Mouse (Mus musculus): ENCODE measurements around the gene Mylk4. TPM values are rescaled to one million over a fixed set of nuclear protein-coding genes. Genes with fewer than 3 reads are reported as not detected.

Gene Mylk4
- polyA plus RNA-seq, 1 experiment from 2014 or later = 0.26 TPM

DNA sequence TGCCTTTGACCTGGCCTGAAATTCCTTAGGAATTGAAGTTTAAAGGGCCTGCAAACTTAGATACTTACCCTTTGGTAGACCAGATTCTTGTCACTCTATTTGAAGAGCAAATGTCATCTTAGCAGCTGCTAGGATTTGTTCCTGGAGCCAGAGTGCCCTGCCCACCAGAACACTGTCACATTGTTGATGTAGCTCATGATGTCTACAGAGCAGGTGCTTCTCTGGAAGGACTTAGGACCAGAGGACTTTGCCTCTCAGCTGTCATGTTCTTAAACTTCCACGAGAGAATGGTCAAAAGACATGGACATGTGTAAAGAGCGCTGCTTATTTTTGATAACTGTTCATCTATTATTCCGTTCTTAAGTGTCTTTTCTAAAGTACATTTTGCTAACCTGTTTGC, 35.5 kb upstream of the Mylk4 start:
- Histone ChIP-seq H3K27ac (no peak overlapping the region), H3K36me3 (peaks cover 67% of the 10 kb centered on the region), H3K4me3 (no peak overlapping the region), H3K9me3 (replicated peaks) (no peaks in the 10 kb centered on the region), H3K27me3 (ENCODE audit: low read depth, poor library complexity, severe bottlenecking) (no peaks in the 10 kb centered on the region), H3K4me1 (no peaks in the 10 kb centered on the region)
- 93% methylated on average over 3 of the region's 3 CpGs for WGBS
- DNase-seq (ENCODE audit: low spot score) = no peak

DNA sequence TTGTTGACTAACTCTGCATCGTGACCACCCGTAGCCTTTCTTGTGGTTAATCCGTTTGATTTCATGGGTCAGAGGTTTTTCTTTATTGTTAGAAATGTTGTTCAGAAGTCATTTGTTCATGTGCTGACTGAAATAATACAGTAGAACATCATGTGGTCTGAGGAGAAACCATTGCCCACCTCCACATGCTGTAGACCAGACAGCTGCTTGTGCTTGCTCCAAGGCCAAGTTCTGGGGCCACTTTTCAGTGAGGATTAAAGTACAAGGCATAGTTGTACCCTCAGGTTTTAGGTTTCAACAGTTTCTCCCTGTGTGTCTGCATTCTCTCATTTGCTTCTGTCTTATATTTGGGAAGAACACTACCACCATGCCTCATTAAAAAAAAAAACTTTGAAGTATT, 23.9 kb upstream of the Mylk4 start:
- Histone ChIP-seq H3K4me3 (no peak overlapping the region), H3K27ac (no peak overlapping the region), H3K4me1 (peaks cover 15% of the 10 kb centered on the region), H3K36me3 (peaks cover 41% of the 10 kb centered on the region), H3K27me3 (ENCODE audit: low read depth, poor library complexity, severe bottlenecking) (no peaks in the 10 kb centered on the region), H3K9me3 (replicated peaks) (no peaks in the 10 kb centered on the region)
- 91% methylated on average over 3 of the region's 3 CpGs for WGBS
- DNase-seq (ENCODE audit: low spot score) = no peak

DNA sequence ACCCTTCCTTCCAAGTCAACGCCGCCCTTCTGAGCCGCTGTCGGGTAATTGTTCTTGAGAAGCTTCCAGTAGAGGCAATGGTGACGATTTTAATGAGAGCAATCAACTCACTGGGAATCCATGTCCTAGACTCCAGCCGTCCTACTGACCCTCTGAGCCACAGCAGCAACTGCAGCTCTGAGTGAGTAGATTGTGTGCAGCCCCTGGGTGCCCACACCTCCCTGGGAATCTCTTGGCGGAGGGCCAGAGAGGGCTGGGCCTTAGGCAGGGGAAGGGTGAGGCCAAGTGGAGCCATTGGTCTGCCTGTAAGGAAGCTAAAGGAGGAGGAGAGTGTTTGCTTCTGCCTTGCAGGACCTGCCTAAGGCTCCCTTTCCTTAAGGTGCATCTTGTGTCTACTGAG, 23.1 kb upstream of the Mylk4 start:
- Histone ChIP-seq H3K9me3 (replicated peaks) (no peaks in the 10 kb centered on the region), H3K4me3 (no peak overlapping the region), H3K27me3 (ENCODE audit: low read depth, poor library complexity, severe bottlenecking) (no peaks in the 10 kb centered on the region), H3K4me1 (peaks cover 22% of the 10 kb centered on the region), H3K27ac (no peak overlapping the region), H3K36me3 (peaks cover 41% of the 10 kb centered on the region)
- DNase-seq (ENCODE audit: low spot score) = no peak
- WGBS = 88% methylated on average over 7 of the region's 7 CpGs

DNA sequence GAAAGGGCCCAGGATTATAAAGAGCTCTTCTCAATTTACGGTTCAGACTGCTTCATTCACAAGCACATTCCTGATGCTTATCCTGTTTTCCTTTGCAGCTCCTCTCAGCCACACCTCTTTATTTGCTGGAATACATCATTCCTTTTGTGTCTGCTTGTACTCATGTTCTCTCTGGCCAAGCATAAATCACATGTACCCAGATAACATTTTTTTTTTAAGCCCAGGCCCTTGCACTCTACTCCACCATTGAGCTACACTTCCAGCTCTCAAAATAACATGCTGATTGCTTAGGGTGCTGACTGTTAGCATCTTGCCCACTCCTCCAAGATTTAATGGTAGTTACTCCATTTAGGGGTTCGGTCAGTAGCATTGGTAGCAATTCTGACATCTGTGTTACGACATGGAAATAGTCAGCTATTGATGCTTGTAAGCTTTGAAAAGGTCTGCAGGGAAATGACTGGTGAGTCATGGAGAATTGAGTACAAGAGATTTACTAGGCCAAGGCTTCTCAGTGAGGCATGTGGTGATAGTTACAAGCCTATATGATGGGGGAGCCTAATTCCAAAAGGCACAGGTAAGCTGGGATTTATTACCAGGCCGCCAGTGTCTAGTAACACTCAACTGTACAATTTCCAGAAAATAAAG, 20.1 kb upstream of the Mylk4 start:
- DNase-seq (ENCODE audit: low spot score) = no peak
- WGBS = 79% methylated on average over 4 of the region's 4 CpGs
- H3K27me3 ChIP-seq (ENCODE audit: low read depth, poor library complexity, severe bottlenecking) = no peaks in the 10 kb centered on the region
- H3K4me3 ChIP-seq = peak overlapping the region; percentile 89
- H3K4me1 ChIP-seq = peaks cover 28% of the 10 kb centered on the region
- no peak overlapping the region for H3K27ac ChIP-seq
- H3K9me3 ChIP-seq (replicated peaks) = no peaks in the 10 kb centered on the region
- peaks cover 30% of the 10 kb centered on the region for H3K36me3 ChIP-seq

DNA sequence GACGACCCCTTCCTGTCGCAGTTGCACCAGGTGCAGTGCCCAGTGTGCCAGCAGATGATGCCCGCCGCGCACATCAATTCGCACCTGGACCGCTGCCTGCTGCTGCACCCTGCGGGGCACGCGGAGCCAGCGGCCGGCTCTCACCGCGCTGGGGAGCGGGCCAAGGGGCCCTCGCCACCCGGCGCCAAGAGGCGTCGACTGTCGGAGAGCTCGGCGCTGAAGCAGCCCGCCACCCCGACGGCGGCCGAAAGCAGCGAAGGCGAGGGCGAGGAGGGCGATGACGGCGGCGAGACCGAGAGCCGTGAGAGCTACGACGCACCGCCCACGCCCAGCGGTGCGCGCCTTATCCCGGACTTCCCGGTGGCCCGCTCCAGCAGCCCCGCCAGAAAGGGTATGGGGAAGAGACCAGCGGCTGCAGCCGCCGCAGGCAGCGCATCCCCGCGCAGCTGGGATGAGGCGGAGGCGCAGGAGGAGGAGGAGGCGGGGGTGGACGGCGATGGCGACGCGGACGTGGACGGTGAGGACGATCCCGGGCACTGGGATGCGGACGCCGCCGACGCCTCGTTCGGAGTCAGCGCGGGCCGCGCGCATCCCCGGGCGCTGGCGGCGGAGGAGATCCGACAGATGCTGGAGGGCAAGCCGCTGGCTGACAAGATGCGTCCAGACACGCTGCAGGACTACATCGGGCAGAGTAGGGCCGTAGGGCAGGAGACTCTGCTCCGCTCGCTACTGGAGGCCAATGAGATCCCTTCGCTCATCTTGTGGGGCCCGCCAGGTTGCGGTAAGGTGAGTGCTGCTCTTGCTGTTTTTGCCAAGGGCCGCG, 18.7 kb upstream of the Mylk4 start, which contains the start of gene D930007J09Rik:
TSS of gene D930007J09Rik (minus strand) at position 591 of the 823 bp plus-strand sequence.
- Histone ChIP-seq H3K4me1 (peaks cover 31% of the 10 kb centered on the region), H3K36me3 (peaks cover 17% of the 10 kb centered on the region), H3K9me3 (replicated peaks) (no peaks in the 10 kb centered on the region), H3K4me3 (peak within 1 kb of the TSS; percentile 89), H3K27me3 (ENCODE audit: low read depth, poor library complexity, severe bottlenecking) (no peaks in the 10 kb centered on the region), H3K27ac (peak within 1 kb of the TSS; percentile 88)
- under 1% methylated on average over 95 of the region's 95 CpGs for WGBS
- DNase-seq (ENCODE audit: low spot score) = peak; percentile 66

DNA sequence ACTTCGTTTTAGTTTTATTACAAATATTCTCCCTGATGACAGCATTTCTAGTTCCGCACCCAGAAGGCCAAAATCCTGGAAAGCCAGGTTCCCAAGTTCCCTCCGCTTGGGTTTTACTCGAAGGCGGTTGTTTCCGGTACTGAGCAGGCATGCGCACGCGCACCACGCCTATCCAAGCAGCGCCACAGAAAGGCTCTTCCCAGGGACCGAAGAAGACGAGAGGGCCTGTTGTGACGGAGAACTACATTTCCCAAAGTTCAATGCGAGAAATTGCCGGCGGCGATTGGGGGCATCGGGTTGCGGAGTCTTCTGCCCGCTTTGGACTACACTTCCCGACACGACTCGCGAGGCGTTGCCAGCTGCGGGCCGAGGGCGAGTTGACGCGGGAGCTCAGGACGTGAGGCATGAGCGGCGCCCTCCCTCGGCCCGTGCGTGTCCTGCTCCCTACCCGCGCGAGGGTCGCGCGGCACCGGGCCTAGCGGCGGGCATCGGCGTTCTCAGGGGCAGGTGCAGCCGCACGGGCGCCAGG, 18.0 kb upstream of the Mylk4 start, which contains the start of gene Wrnip1:
TSS of gene Wrnip1 (plus strand) at position 346 of the 529 bp plus-strand sequence.
- Histone ChIP-seq H3K27me3 (ENCODE audit: low read depth, poor library complexity, severe bottlenecking) (no peaks in the 10 kb centered on the region), H3K4me1 (peaks cover 32% of the 10 kb centered on the region), H3K27ac (peak within 1 kb of the TSS; percentile 88), H3K4me3 (peak within 1 kb of the TSS; percentile 89), H3K9me3 (replicated peaks) (no peaks in the 10 kb centered on the region), H3K36me3 (peaks cover 10% of the 10 kb centered on the region)
- WGBS = under 1% methylated on average over 51 of the region's 51 CpGs
- peak; percentile 97 for DNase-seq (ENCODE audit: low spot score)

DNA sequence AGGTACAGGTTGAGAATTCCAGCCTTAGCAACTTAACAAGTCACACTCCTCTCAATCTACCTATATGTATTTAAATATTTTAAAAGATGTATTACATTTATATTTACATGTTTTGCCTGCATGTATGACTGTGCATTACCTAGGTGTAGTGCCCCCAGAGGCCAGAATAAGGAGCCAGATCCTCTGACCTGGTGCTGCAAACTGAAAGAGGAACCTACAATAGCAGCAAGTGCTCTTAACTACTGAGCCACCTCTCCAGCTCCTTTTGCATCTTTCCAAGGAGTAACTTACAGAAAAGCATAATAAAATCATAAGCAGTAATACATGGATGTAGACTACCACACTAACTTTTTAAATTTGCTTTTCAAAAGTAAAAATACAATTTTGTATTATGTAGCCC, 17.1 kb upstream of the Mylk4 start:
- no peaks in the 10 kb centered on the region for H3K9me3 ChIP-seq (replicated peaks)
- no peak for DNase-seq (ENCODE audit: low spot score)
- 0 out of 2 replicates have a peak, but pooled peaks cover 2% of the 10 kb centered on the region for H3K36me3 ChIP-seq
- peak overlapping the region; percentile 89; the same call in 1 of the 2 replicates for H3K4me3 ChIP-seq
- H3K27ac ChIP-seq = peak overlapping the region; percentile 81; the same call in 1 of the 2 replicates
- peaks cover 35% of the 10 kb centered on the region for H3K4me1 ChIP-seq
- no peaks in the 10 kb centered on the region for H3K27me3 ChIP-seq (ENCODE audit: low read depth, poor library complexity, severe bottlenecking)

DNA sequence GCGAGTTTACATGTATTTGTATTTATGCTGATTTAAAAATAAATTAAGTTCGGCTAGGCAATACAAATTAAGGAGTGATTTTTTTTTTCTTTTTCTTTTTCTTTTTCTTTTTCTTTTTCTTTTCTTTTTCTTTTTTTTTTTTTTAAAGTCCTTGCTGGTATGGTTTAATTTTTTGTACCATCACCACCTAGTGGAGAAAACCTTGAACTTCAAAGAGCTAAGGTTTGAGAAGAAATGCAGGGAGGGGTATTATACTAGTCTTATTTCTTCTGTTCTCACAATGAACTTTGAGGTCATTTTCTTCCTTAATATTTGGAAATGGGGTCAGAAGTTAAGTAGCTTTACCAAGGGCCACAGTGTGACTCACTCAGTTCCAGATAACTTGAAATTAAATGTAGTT, 15.4 kb upstream of the Mylk4 start:
- Histone ChIP-seq H3K27ac (no peak overlapping the region), H3K27me3 (ENCODE audit: low read depth, poor library complexity, severe bottlenecking) (no peaks in the 10 kb centered on the region), H3K36me3 (no peaks in the 10 kb centered on the region), H3K4me1 (peaks cover 35% of the 10 kb centered on the region), H3K9me3 (replicated peaks) (no peaks in the 10 kb centered on the region), H3K4me3 (no peak overlapping the region)
- WGBS = 83% methylated on average over 2 of the region's 2 CpGs
- no peak for DNase-seq (ENCODE audit: low spot score)

DNA sequence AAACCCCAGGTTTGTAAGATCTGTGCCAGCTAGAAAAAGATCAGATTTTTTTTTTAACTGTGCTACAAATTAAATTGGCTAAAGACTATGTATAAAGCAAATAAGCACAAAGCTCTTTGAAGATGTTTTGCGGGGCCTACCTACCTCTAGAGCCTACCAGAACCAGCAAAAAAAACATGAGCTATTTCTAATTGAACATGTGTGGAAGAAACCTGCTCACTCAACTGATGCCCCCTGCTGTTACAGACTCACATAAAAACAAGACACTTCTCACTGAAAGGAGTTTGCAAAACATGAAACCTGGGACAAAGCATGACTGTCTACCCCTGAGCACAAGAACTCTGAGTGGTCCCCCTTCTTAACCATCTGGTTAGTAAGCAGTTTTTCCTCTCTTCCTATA, 13.3 kb upstream of the Mylk4 start:
- Histone ChIP-seq H3K36me3 (no peaks in the 10 kb centered on the region), H3K27ac (peak overlapping the region; percentile 61; the same call in 1 of the 2 replicates), H3K4me3 (no peak overlapping the region), H3K9me3 (replicated peaks) (no peaks in the 10 kb centered on the region), H3K4me1 (peaks cover 15% of the 10 kb centered on the region), H3K27me3 (ENCODE audit: low read depth, poor library complexity, severe bottlenecking) (no peaks in the 10 kb centered on the region)
- WGBS = 88% methylated on average over 1 of the region's 1 CpGs
- DNase-seq (ENCODE audit: low spot score) = no peak

DNA sequence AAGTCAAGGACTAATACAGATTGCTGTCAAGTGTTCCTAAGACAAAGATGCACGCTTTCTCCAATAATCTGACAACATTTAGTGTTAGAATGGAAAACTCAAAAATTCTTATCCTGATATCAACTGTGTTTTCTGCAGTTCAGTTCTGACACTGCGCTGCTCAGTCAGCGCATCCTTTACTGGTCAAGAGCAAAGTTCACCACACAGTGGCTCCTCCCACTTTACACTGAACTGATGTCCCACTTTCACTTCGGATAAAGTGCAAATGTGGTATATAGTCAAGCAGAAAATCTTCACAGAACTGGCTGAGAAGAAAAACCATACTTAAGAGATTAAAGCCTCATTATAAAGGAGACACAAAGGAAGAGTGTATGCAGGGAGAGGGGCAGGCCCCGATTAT, 11.4 kb upstream of the Mylk4 start:
- Histone ChIP-seq H3K27ac (no peak overlapping the region), H3K9me3 (replicated peaks) (no peaks in the 10 kb centered on the region), H3K4me3 (no peak overlapping the region), H3K4me1 (0 out of 2 replicates have a peak, but pooled peaks cover 7% of the 10 kb centered on the region), H3K27me3 (ENCODE audit: low read depth, poor library complexity, severe bottlenecking) (no peaks in the 10 kb centered on the region), H3K36me3 (no peaks in the 10 kb centered on the region)
- no peak for DNase-seq (ENCODE audit: low spot score)
- WGBS = 91% methylated on average over 5 of the region's 5 CpGs

DNA sequence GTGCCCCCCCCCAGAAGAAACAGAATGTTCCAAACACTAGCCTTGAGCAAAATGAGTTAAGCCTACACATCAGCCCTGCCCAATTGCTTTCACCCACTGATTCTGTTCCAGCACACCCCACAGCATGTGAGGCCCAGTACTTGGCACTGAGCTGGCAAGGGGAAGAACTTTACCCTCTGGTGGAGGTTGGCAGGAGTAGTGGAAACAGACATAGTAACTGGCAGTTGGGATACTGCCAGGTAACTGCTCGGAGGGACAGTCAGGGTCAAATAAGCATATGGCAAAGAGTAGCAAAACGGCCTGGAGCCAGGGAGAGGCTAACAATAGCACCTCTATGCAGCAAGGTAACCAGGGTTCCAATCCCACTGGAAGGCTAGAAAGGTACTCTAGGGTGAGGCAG, 10.9 kb upstream of the Mylk4 start:
- no peak for DNase-seq (ENCODE audit: low spot score)
- Histone ChIP-seq H3K4me1 (0 out of 2 replicates have a peak, but pooled peaks cover 7% of the 10 kb centered on the region), H3K36me3 (no peaks in the 10 kb centered on the region), H3K9me3 (replicated peaks) (no peaks in the 10 kb centered on the region), H3K27ac (no peak overlapping the region), H3K4me3 (no peak overlapping the region), H3K27me3 (ENCODE audit: low read depth, poor library complexity, severe bottlenecking) (no peaks in the 10 kb centered on the region)
- WGBS = 85% methylated on average over 2 of the region's 2 CpGs

DNA sequence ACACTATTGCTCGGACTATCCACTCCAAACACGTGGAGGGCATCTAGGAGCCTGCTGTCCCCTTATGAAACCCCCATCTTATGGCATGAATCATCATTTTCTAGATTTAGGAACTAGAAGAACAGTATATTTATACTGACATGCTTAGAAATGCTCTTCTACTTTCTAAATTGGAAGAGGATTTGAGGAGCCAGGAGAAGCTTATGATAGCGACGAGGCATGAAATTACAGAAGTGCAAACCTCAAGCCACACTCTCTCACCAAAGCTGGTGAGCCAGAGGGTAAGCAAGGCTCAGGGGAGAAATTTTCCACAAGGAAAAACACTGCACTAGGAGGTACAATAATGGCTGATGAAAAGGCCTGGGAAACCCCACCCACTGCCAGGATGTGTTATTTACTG, 6.0 kb upstream of the Mylk4 start:
- WGBS = 79% methylated on average over 4 of the region's 4 CpGs
- H3K4me3 ChIP-seq = no peak overlapping the region
- DNase-seq (ENCODE audit: low spot score) = no peak
- no peak overlapping the region for H3K27ac ChIP-seq
- H3K9me3 ChIP-seq (replicated peaks) = no peaks in the 10 kb centered on the region
- H3K36me3 ChIP-seq = no peaks in the 10 kb centered on the region
- no peaks in the 10 kb centered on the region for H3K27me3 ChIP-seq (ENCODE audit: low read depth, poor library complexity, severe bottlenecking)
- no peaks in the 10 kb centered on the region for H3K4me1 ChIP-seq

DNA sequence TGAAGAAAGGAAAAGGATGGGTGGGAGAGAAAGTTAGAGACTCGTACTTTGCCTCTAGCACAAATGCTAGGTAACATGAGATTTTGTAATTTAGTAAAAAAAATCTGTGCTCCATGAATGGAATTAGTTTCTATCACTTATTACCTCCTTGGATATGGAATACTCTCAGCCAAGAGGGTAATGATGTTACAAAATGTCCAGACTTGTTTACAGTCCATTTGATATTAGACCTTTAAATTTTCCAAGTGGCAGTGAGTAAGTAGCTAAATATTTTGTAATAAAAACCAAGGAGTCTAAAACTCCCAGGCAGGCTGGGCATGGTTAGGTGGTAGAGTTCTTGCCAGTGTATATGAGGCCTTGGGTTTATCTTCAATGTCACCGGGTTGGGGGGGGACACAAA, 3.8 kb upstream of the Mylk4 start:
- WGBS = 75% methylated on average over 2 of the region's 2 CpGs
- no peak for DNase-seq (ENCODE audit: low spot score)
- no peak overlapping the region for H3K27ac ChIP-seq
- H3K4me3 ChIP-seq = no peak overlapping the region
- H3K9me3 ChIP-seq (replicated peaks) = no peaks in the 10 kb centered on the region
- H3K36me3 ChIP-seq = no peaks in the 10 kb centered on the region
- H3K4me1 ChIP-seq = no peaks in the 10 kb centered on the region
- H3K27me3 ChIP-seq (ENCODE audit: low read depth, poor library complexity, severe bottlenecking) = no peaks in the 10 kb centered on the region

Measured in limb, embryonic 10.5 days (tissue).